Mouse (Mus musculus): ENCODE measurements around the gene Fhl2. TPM values are rescaled to one million over a fixed set of nuclear protein-coding genes. Genes with fewer than 3 reads are reported as not detected.

Gene Fhl2
- total and polyA plus RNA-seq, 2 experiments: 0.28 to 0.39 TPM

- Histone ChIP-seq H3K4me3 (ENCODE audit: insufficient read depth, low read depth, low read length) (no peak overlapping the region), H3K9ac (ENCODE audit: low read depth, low read length) (no peak overlapping the region), H3K4me1 (ENCODE audit: control insufficient read depth, insufficient read depth, low read length) (no peaks in the 10 kb centered on the region; the same call in 1 of the 2 replicates), H3K79me2 (ENCODE audit: control insufficient read depth, insufficient read depth, low read length) (no peaks in the 10 kb centered on the region), H3K27ac (replicated peaks; ENCODE audit: insufficient read depth, low read depth, low read length) (no peak overlapping the region), H3K27me3 (ENCODE audit: control insufficient read depth, insufficient read depth, low read length) (no peaks in the 10 kb centered on the region), H3K36me3 (ENCODE audit: control insufficient read depth, insufficient read depth, low read length) (no peaks in the 10 kb centered on the region)
- TF ChIP-seq CTCF (IDR thresholded peaks at IDR 0.05; ENCODE audit: low read depth, low read length) (no peak), POLR2A (IDR thresholded peaks at IDR 0.05; ENCODE audit: extremely low read depth, insufficient read depth, low read length) (no peak)
- 66% methylated on average over 3 of the region's 3 CpGs for WGBS
- no peak for DNase-seq (ENCODE audit: extremely low read depth, low read depth, low spot score)
Observed at GRCm38 (mm10) chr1:43237360-43238235, 40.8 kb upstream of the Fhl2 start.

GRCm38 (mm10) chr1:43225531-43226151, 28.9 kb upstream of the Fhl2 start:
- Histone ChIP-seq H3K27me3 (ENCODE audit: control insufficient read depth, insufficient read depth, low read length) (no peaks in the 10 kb centered on the region), H3K9ac (ENCODE audit: low read depth, low read length) (no peak overlapping the region), H3K4me1 (ENCODE audit: control insufficient read depth, insufficient read depth, low read length) (no peaks in the 10 kb centered on the region), H3K79me2 (ENCODE audit: control insufficient read depth, insufficient read depth, low read length) (no peaks in the 10 kb centered on the region), H3K36me3 (ENCODE audit: control insufficient read depth, insufficient read depth, low read length) (no peaks in the 10 kb centered on the region), H3K4me3 (ENCODE audit: insufficient read depth, low read depth, low read length) (no peak overlapping the region), H3K27ac (replicated peaks; ENCODE audit: insufficient read depth, low read depth, low read length) (no peak overlapping the region)
- DNase-seq (ENCODE audit: extremely low read depth, low read depth, low spot score): no peak
- 86% methylated on average over 8 of the region's 8 CpGs for WGBS
- TF ChIP-seq CTCF (IDR thresholded peaks at IDR 0.05; ENCODE audit: low read depth, low read length) (no peak), POLR2A (IDR thresholded peaks at IDR 0.05; ENCODE audit: extremely low read depth, insufficient read depth, low read length) (no peak)

GRCm38 (mm10) chr1:43224943-43225342, 28.2 kb upstream of the Fhl2 start:
- no peak overlapping the region for H3K27ac ChIP-seq (replicated peaks; ENCODE audit: insufficient read depth, low read depth, low read length)
- H3K4me3 ChIP-seq (ENCODE audit: insufficient read depth, low read depth, low read length): no peak overlapping the region
- no peaks in the 10 kb centered on the region for H3K4me1 ChIP-seq (ENCODE audit: control insufficient read depth, insufficient read depth, low read length)
- no peaks in the 10 kb centered on the region for H3K27me3 ChIP-seq (ENCODE audit: control insufficient read depth, insufficient read depth, low read length)
- TF ChIP-seq POLR2A (IDR thresholded peaks at IDR 0.05; ENCODE audit: extremely low read depth, insufficient read depth, low read length): no peak
- no peak for TF ChIP-seq CTCF (IDR thresholded peaks at IDR 0.05; ENCODE audit: low read depth, low read length)
- H3K9ac ChIP-seq (ENCODE audit: low read depth, low read length): no peak overlapping the region
- no peaks in the 10 kb centered on the region for H3K36me3 ChIP-seq (ENCODE audit: control insufficient read depth, insufficient read depth, low read length)
- WGBS: 66% methylated on average over 4 of the region's 4 CpGs
- no peak for DNase-seq (ENCODE audit: extremely low read depth, low read depth, low spot score)
- H3K79me2 ChIP-seq (ENCODE audit: control insufficient read depth, insufficient read depth, low read length): no peaks in the 10 kb centered on the region

- H3K36me3 ChIP-seq (ENCODE audit: control insufficient read depth, insufficient read depth, low read length): no peaks in the 10 kb centered on the region
- WGBS: 33% methylated on average over 2 of the region's 2 CpGs
- H3K4me3 ChIP-seq (ENCODE audit: insufficient read depth, low read depth, low read length): no peak overlapping the region
- H3K79me2 ChIP-seq (ENCODE audit: control insufficient read depth, insufficient read depth, low read length): no peaks in the 10 kb centered on the region
- peak; percentile 13 for DNase-seq (ENCODE audit: extremely low read depth, low read depth, low spot score)
- H3K9ac ChIP-seq (ENCODE audit: low read depth, low read length): no peak overlapping the region
- no peaks in the 10 kb centered on the region for H3K4me1 ChIP-seq (ENCODE audit: control insufficient read depth, insufficient read depth, low read length)
- TF ChIP-seq CTCF (IDR thresholded peaks at IDR 0.05; ENCODE audit: low read depth, low read length) (no peak), POLR2A (IDR thresholded peaks at IDR 0.05; ENCODE audit: extremely low read depth, insufficient read depth, low read length) (no peak)
- no peak overlapping the region for H3K27ac ChIP-seq (replicated peaks; ENCODE audit: insufficient read depth, low read depth, low read length)
- no peaks in the 10 kb centered on the region for H3K27me3 ChIP-seq (ENCODE audit: control insufficient read depth, insufficient read depth, low read length)
Observed at GRCm38 (mm10) chr1:43224171-43224570, 27.4 kb upstream of the Fhl2 start.

GRCm38 (mm10) chr1:43223097-43223496, 26.3 kb upstream of the Fhl2 start:
- H3K9ac ChIP-seq (ENCODE audit: low read depth, low read length): no peak overlapping the region
- peak; percentile 17 for DNase-seq (ENCODE audit: extremely low read depth, low read depth, low spot score)
- no peaks in the 10 kb centered on the region for H3K27me3 ChIP-seq (ENCODE audit: control insufficient read depth, insufficient read depth, low read length)
- H3K4me3 ChIP-seq (ENCODE audit: insufficient read depth, low read depth, low read length): no peak overlapping the region
- no peak overlapping the region for H3K27ac ChIP-seq (replicated peaks; ENCODE audit: insufficient read depth, low read depth, low read length)
- H3K36me3 ChIP-seq (ENCODE audit: control insufficient read depth, insufficient read depth, low read length): no peaks in the 10 kb centered on the region
- no peaks in the 10 kb centered on the region for H3K79me2 ChIP-seq (ENCODE audit: control insufficient read depth, insufficient read depth, low read length)
- 63% methylated on average over 5 of the region's 5 CpGs for WGBS
- TF ChIP-seq POLR2A (IDR thresholded peaks at IDR 0.05; ENCODE audit: extremely low read depth, insufficient read depth, low read length) (no peak), CTCF (IDR thresholded peaks at IDR 0.05; ENCODE audit: low read depth, low read length) (no peak)
- no peaks in the 10 kb centered on the region for H3K4me1 ChIP-seq (ENCODE audit: control insufficient read depth, insufficient read depth, low read length)
